Mouse (Mus musculus): ENCODE measurements around the gene Tnks2.
A peak's percentile ranks its signal among the peaks of the same experiment; 100 is the strongest.

Tnks2 gene

DNA sequence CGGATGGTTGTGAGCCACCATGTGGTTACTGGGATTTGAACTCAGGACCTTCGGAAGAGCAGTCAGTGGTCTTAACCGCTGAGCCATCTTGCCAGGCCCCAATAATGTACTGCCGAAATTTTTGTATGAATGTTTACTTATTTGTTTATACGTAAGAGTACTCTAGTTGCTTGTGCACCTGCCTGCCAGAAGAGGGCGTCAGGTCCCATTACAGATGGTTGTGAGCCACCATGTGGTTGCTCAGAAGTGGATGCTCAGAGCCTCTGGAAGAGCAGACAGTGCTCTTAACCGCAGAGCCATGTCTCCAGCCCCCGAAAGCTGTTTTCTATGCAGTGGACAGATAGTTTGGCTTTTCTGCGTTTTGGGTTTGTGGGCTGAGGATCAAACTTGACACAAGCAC, 63.7 kb downstream of the Tnks2 start:
- DNase-seq, result peak in 1 of 2 experiments; percentile 60

DNA sequence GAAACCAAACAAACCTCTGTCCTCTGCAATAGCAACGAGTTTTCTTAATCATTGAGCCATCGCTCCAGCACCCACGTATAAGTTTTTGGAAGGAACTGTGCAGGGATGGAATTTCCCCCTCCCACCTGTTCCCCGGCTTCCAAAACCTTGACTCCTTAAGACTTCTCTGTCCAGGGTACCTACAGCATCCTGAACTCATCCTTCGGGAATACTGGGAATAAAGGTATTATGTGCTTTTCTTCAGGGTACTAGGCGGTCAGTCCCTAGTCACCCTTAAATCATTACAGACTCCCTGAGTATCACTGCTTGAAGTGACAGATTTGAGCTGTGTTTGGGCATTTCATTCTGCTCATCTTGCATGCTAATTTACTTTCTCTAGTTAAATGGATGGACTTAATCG, 69.3 kb downstream of the Tnks2 start:
- no peak for DNase-seq

DNA sequence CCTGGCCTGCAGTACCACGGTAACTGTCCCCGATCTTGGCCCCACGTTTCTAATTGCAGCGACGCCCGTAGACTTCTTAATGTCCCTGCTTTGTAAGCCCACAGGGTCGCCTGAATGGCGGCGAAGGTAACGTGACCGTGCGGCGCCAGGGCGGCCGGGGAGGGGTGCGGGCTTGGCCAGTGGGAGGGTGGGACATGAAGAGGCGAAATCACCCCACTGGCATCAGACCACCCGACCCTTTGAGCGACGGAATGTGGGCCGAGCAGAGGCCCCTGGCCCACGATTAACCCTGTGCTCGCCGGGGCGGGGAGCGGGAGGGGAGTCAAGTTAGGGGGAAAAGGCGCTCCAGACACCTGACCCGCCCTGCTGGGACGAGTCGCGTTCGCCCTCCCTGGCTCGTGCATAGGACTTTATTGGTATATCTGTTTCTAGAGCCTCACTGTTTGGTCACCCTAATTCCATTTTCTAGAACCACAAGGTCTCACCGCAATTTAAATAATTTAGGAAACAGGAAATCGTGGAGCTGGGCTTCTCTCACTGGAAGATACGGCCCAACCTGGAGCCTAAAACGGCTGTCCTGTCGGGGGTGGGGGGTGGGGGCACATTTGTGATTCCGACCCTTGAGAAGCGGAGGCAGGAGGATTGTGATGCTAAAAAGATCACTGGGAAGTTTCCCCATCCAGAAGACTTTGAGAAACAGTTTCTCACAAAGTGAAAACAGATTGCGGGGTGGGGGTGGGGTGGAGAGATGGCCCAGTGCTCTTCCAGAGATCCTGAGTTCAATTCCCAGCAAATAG, 70.4 kb downstream of the Tnks2 start:
- peak; percentile 62 to 65 for DNase-seq

DNA sequence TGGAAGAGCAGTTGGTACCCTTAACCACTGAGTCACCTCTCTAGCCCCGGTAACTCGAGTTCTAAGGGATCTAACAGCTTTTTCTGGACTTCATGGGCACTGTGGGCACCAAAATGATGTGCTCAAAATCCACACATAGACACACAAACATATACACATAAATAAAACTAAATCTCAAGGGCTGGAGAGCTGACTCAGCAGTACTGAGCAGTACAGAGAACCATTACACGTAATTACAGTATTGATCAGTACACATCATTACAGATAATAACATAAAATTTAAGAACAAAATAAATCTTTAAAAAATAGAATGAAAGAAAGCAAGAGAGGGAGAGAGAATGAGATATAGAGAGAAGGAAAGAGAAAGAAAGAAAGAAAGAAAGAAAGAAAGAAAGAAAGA, 75.1 kb downstream of the Tnks2 start:
- DNase-seq, result no peak

DNA sequence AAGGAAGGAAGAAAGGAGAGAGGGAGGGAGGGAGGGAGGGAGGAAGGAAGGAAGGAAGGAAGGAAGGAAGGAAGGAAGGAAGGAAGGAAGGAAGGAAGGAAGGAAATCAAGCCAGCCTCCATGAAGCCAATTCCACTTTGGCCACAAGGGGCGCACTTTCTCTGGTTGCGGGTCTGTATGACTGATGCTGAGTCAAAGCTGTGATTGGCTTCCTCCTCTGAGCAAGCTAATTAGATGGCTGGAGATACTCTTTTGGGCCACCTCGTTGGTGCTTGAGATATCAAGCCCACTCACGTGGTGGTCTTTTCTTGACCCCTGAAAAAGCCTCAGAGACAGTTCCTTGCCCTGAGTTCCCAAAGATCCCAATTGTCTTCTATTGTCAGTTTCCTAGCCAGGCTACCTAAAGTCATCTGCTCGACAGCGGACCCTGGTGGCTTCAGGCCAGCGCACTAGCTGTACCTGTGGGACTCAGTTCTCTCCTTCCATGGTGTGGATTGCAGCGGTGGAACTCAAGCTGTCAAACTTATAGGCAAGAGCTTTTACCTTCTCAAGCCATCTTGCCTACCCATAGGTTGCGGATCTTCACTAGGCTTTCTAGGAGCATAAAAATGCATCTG, 75.8 kb downstream of the Tnks2 start:
- DNase-seq, result peak; percentile 74 to 87

DNA sequence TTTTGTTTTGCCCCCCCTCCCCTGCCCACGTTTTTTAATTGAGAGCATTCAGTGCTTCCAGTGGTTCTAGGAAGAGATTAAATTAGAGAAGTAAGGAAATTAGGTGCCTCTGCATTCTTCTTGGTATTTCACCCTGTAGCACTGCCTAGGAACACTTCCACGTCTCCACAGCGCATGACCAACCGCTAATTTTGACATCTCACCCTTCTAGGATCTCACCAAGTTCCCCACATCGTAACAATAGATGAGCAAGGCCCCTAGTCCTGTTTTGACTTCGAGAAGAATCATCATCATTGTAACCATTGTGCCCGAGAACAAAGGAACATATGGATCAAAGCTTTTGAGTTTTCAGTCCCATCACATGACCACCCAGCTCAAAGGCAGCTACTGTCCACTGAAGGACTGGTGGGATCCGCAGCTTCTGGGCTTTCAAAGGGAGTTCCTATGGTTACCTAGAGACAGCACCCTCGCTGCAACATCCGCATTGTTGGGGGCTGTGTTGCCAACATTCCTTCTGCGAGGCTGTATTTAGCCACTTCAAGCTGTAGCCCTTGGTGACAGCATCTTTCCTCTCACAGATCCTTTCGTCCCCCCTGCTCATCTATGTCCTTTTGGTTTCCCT, 76.5 kb downstream of the Tnks2 start:
- DNase-seq, result no peak

DNA sequence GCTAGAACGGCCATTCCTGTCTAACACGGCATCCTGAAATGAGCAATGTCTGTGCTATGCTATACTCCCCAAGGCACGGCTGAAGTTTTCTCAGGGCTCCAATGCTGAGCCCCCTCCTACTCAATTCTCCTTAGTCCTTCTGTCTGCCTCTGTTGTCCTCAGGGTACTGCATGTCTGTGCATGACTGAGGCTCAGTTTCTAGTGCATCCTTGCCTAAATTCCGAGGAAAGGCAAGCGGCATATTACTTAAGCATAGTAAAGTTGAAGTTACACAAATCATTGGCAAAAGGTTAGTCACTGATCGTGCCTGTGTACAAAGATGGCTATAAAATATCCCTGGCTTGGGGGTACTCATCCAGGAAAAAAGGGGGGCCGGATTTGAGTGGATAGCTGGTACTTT, 79.0 kb downstream of the Tnks2 start:
- no peak for DNase-seq

DNA sequence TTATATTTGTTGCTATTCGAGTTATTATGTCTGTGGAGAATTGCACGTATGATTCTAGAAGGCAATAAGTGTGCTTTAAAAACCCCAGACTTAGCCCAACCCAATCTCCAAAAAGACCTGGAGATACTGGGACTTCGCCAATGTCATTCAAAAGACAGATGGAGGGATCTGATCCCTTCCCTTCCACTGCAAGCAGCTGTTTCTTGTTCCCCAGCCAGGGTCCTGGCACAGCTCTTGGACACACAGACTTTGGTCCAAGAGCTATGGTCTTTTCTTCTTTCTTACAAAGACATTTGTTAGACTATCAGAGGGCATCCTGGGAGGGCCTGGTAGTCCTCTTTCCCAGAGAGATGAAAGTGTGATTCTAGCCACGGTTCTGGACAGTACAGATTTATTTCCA, 82.2 kb downstream of the Tnks2 start:
- DNase-seq, result no peak

DNA sequence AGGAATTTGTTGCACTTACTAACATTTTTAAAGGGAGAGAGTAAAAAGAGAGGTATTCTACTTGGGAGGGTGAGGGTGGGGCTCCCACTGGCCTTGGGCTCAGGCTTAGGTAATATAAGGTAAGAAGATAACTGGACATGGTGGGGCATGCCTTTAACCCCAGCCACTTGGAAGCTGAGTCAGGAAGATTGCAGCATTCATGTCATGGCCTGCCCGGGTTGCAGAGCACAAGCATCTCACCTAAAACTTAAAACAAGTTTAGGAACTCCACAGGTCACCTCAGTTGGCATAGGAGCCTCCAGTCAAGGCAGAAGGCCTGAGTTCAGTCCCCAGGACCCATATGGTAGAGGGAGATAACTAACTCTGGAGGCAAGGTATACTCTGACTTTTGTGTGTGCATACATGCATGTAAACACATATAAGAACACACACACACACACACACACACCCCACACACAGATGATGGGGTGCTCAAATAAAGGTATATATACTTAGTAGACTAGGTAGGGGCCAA, 82.9 kb downstream of the Tnks2 start:
- no peak for DNase-seq

DNA sequence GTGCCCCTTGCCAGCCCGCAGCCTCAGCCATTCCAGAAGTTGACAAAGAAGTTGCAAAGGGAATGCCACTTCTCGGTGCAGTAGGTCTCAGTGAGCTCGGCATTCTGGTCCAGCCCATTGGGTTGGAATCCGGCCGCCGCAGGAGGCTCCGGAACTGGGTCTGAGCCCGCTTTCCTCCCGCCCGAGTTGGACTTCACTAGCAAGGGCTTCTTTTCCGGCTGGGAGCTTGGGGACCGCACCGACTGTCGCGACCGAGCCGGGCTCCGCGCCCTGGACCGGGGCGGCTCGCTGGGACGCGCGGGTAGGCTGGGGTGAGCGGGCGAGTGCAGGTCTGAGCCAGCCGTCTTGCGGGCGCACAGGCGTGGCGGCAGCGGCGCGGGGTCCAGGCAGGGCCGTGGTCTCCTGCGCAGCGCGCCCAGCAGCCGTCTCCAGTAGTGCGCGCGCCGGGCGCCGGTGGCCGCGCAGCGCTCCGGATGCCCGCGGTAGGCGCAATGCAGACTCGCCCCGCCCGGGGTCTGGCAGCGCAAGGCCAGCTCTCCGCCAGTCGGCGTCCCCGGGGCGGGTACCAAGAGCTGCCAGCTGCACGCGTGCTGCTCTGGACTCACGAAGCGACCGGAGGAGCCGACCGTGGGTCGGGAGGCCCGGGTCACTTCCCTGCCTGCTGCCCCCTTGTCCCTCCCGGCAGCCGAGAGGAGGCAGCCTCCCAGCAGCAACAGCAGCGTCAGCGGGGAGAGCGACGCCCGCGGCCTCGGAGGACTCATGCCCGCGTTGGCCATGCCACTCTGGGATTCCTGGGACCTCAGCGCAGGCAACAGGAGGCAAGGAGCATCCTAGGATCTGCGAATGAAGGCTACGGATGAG, 84.6 kb downstream of the Tnks2 start:
- DNase-seq, result peak; percentile 89 to 91

DNA sequence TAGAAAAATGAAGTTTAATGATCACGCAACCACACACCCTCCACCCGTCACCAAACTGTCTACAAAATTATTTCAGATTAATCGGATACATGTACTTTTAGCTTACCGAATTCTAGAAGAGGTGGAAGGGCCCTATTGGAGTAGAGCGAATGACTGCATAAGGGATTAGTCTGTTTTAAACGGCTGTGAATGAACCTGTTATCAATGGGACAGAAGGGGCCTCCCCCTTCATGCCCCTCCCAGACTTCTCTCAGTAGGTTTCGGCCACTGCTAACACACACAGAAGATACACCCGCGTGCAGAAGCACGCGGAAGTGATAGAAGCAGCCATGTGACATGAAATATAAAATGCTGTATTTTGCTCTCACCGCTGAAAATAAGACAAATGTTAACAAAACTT, 85.4 kb downstream of the Tnks2 start, which contains the start of gene Fgfbp3:
TSS of gene Fgfbp3 (minus strand) at position 150 of the 400 bp plus-strand sequence.
- no peak for DNase-seq

DNA sequence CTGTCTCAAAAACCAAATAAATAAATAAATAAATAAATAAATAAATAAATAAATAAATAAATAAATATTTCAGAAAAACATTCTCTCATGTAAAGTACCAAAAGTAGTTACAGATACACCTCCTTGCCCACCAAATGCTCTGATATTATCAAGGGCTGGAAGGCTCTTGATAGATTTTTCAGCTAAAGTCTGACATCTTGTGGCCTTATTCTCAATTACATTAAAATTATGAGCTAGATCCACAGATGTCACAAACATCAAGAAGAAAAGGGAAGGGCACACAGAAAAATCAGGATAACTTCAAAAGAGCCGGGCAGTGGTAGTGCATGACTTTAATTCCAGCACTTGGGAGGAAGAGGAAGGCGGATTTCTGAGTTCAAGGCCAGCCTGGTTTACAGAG, 88.0 kb downstream of the Tnks2 start:
- no peak for DNase-seq

DNA sequence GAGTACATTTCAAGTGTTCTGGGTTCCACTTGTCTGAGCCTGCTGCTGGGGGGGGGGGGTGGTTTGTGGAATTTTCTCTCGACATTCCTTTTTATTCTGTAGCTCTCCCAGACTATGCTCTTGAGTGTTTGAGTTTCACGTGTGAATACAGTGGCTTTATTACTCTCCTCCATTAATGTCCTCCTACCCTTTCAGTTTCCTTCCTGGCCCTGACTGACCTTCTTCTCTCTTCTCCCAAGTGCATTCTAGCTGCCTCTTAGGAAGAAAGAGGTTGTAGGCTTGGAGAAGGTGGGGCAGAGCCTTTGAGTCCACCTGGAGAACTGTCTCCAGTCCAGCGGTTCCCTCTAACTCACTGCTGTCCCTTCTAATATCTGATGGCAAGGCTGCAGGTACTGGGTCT, 88.9 kb downstream of the Tnks2 start:
- no peak for DNase-seq

DNA sequence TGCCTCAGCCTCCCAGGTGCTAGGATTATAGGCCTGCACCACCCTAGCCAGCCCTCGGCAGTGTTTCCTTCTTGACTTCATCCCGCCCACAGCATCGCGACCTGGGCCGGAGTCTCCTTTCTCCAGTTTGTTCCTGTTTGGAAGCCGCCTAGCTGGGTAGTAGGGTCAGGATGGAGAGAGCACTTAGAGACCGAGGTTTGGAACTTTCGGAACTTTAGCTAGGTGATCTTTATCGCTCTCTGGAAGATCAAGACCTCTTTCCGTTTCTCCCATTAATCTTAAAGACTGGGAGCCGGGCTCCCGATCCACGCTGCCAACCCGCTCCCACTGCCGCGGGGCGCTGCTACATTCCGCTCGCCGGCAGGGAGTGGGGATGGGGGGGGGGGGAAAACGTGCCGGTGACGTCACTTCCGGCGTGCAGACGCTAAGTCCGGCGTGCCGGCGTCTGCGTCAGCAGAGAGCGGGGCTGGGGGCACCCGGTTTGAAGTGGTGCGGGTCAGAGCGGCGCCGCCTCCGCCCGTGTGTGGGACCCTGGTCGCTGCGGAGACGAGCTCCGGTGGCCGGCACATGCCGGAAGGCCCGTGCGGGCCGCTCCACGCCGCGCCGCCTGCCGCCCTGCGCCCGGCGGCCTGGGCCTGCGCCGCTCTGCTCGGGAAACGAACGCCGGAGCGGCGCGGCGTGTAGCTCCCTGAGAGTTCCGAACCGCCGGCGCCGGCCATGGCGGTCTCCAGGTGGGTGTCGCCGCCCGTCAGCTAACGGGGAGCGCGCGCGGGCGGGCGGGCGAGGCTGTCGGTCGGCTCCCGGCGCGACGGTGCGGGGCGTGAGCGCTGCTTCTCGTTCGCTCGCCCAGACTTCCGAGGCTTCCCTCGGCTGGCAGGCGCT, 91.9 kb downstream of the Tnks2 start, which contains the start of gene Btaf1:
TSS of gene Btaf1 (plus strand) at position 409 of the 882 bp plus-strand sequence.
- peak; percentile 91 for DNase-seq

DNA sequence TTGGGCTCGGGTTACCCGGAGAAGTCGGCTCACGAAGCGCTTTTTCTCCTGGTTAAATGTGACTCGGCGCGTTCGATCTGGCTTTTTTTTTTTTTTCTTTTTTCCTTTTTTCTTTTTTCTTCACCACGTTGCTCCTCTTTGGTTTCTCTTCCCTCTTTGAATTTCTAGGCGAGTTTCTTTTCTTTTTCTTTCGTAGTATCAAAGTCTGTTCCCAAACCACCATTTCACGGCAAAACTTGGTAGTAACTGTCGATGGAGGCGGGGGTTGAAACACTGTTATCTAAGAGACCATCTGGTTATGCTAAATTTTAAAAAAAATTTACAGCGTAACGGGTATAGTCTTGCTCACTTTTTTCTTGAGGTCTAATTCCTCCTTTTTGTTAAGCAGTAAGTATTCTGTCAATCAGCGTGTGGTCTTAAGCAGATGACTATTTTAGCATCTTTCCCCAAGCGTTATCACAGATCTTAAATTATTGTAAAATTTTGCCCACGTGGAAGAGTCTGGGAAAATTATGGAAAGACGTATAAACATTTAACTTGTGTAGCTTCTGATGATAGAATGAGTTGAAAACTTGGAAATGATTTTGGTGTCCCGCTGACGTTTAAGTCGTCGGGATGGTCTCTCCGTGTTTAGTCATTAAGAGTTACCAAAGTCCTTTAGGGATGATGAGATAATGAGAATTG, 92.7 kb downstream of the Tnks2 start:
- no peak for DNase-seq

DNA sequence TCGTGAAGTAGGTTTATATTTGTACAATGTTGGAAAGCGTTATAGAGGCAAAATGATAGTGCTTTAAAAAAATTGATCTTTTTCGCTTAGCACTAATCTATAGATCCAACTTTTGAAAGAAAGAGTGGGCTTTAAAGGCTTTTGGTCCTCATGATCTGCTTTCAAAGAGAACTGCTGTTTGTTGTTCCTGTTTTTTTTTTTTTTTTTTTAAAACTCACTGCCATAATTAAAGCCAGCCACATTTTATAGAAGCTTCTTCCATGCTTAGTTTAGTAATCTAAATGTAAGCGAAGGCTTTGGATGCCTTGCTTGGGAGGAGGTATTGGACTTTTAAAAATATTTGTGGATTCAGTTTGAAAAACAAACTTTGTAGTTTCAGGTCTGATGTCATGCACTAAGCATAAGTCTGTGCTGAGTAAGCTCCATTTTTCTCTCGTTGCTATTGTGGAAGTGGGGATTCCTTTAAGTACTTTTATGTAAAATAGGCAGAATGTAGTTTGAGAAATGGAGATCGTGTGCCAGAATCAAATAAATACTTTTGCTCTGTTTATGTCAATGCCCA, 93.8 kb downstream of the Tnks2 start:
- no peak for DNase-seq

DNA sequence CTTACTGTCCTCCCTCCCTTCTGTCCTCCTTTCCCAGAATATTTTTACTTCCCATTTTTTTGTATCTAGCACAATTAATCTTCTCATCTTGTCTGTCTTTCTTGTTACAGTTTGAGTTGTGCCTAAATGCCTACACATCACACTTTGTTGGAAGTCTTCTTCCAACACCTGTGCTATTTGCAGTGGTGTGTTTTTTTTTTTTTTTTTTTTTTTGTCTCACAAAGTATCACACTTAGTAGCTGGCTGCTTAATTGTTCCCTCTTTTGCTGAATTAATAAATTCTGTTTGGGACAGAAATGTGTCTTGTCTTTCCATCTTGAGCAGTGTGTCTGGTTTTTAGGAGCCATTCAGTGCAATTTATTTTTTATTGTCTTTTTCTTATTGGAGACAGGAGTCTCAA, 95.8 kb downstream of the Tnks2 start:
- DNase-seq, result no peak

DNA sequence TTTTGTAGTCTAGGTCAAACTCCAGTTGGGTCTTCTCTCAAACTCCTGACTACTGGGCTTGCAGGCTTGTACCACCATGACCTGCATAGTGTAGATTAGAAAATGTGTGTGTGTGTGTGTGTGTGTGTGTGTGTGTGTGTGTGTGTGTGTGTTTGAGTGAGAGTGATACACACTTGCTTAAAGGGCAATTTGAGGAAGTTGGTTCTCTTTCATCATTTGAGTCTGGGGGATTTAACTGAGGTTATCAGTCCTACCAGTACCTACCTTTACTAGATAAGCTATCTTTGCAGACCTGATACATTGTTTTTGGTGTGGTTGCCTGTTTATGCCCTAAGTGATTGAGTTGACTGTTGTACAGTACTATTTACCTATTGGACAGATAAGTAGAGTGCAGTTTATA, 98.1 kb downstream of the Tnks2 start:
- DNase-seq, result no peak

DNA sequence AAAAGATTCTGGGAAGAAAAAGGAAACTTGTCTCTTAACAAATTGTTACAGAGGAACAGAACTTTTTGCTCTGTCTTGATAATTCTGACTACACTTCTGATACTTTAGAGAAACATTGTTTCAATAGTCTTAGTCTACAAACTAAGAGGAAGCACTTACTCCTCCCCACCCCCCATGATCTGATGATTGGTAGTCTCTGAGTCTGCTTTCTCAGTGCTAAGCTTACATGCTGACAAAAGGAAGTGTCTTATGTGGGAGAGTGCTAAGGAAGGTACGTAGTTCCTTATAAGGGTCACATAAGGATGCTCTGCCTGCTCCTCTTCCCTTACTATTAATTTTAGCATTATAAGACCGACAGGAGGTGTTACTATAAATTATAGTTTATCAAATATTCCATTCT, 98.6 kb downstream of the Tnks2 start:
- DNase-seq, result no peak

DNA sequence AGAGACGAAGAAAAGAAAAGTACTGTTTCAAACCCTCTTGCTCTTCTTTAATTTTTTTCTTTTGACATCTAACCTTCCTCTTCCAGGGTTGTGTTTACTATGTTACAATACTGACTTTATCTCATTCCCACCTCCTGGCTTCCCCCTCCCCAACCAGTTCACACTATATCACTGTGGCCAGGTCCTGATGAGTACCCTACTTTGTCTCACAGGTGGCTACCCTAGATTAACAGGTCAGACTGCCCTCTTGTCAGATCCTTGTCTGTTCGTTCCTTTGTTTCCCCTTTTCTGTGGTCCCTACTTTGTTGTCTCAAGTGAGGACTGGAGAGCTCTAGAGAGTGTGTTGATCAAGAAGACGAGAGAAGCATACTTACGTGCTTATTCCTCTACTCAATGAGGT, 102.3 kb downstream of the Tnks2 start:
- DNase-seq, result no peak

DNA sequence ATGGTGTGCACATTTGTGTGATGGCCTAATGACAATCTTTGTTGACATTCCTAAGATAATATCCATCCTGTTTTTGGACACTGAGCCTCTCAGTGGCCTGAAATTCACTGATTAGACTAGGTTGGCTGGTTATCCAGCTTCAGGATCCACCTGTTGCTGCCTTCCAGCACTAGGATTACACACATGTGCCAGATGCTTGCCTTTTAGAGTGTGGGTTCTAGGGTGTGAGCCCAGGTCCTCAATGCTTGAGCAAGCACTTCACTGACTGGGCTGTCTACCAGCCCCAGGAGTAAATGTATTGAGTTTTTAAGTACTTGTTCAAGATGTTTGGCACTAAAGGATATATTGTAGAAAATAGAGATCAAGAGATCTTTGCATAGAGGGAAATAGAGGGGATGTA, 104.0 kb downstream of the Tnks2 start:
- no peak for DNase-seq
